Mouse (Mus musculus) cortical plate, adult 2 months (tissue): ENCODE measurements around the gene Casz1. TPM values are rescaled to one million over a fixed set of nuclear protein-coding genes. Genes with fewer than 3 reads are reported as not detected.

Source experiments
- H3K27ac ChIP-seq: fragments of 200-500 bp; 2 replicates; pipeline ENCODE4 v1.5.1; 2012; ENCODE audit warnings: low read length, control low read depth, inconsistent platforms; ENCODE audit not compliant: insufficient read depth
- H3K4me1 ChIP-seq: fragments of 200-500 bp; 2 replicates; pipeline ENCODE4 v1.6.1; 2011; ENCODE audit warnings: low read length; ENCODE audit not compliant: control insufficient read depth, insufficient read depth
- H3K4me3 ChIP-seq: fragments of 200-500 bp; 2 replicates; pipeline ENCODE4 v1.5.1; 2011; ENCODE audit warnings: mild to moderate bottlenecking, low read length, control low read depth; ENCODE audit not compliant: insufficient read depth
- CTCF ChIP-seq: fragments of 200-500 bp; IDR thresholded peaks from 2 replicates; pipeline ENCODE4 v1.5.1; 2011; ENCODE audit warnings: mild to moderate bottlenecking, control low read depth, low read length; ENCODE audit not compliant: insufficient read depth; ENCODE audit errors: extremely low read depth
- POLR2A ChIP-seq: fragments of 200-500 bp; IDR thresholded peaks from 2 replicates; pipeline ENCODE4 v1.6.1; 2011; ENCODE audit warnings: mild to moderate bottlenecking, low read length, control low read depth; ENCODE audit not compliant: insufficient read depth; ENCODE audit errors: extremely low read depth
- polyA plus RNA-seq: library from polyadenylated mRNA; depleted of rRNA; stranded (reverse); fragments of >200 nt; gene quantifications from 2 replicates; pipeline ENCODE4 v1.2.3, GENCODE M21; 2012

Gene Casz1
- polyA plus RNA-seq, 1 experiment = 0.69 TPM

DNA sequence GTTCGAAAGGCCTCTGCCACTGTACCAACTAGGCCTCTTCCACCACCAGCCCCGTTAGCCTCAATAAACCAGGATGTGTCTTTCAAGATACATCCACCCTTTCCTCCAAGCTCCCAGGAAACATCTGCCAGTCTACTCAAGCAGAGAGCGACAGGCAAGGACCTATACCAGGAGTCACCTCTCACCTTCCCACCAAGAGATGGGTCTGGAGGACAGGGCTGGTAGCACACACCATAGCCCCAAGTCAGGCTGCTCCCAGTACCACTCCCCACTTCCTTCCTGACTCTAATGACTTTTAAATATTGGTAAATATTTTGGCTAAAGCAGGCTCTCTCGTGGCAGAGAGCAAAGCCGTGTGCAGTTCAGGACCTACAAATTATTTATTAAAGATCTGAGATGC lies 77.6 kb downstream of the Casz1 start:
- TF ChIP-seq CTCF (no peak), POLR2A (no peak)
- no peaks in the 10 kb centered on the region for H3K4me1 ChIP-seq
- H3K4me3 ChIP-seq = no peak overlapping the region
- H3K27ac ChIP-seq = no peak overlapping the region

DNA sequence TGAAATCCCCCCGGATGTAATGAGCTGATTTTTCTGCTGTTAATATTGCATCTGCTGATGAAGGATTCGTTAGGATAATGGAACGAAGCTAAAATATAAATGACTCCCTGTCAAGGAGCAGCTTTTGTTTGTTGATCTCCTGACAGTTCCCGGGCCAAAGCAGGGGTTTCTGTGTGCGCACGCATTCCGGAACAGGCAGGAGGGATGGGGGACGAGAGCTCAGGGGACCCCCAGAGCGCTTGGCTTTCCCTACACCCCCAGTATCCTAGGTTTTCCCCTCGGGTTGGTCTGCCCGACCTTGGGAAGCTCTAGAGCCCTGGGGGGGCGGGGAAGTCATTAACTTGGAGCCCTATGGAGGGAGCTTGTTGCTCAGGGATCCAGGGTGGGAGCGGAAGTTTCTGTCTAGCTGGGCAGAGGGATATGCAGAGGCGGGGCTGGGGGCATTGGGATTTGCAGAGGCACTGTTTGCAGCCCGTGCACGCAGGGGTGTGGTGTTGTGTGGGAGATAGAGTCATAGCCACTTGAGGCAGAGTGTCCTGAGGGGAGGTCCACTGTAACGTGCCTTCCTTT lies 78.2 kb downstream of the Casz1 start:
- Histone ChIP-seq H3K4me1 (no peaks in the 10 kb centered on the region), H3K4me3 (no peak overlapping the region), H3K27ac (no peak overlapping the region)
- TF ChIP-seq CTCF (no peak), POLR2A (no peak)

DNA sequence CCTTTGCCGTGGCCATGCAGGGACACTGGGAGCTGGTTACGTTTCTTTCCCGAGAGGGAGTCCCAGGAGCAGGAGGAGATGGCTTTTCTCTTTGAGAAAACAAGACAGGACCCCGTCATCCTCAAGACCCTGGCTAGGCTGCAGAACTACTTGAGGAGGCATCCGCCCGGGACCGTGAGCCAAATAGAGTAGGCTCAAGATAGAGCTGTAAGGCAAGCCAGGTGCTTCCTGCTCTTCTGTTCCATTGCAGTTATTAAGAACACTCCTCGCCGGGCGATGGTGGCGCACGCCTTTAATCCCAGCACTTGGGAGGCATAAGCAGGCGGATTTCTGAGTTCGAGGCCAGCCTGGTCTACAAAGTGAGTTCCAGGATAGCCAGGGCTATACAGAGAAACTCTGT lies 80.4 kb downstream of the Casz1 start:
- Histone ChIP-seq H3K4me3 (no peak overlapping the region), H3K4me1 (no peaks in the 10 kb centered on the region), H3K27ac (no peak overlapping the region)
- no peak for TF ChIP-seq POLR2A
- TF ChIP-seq CTCF = no peak

DNA sequence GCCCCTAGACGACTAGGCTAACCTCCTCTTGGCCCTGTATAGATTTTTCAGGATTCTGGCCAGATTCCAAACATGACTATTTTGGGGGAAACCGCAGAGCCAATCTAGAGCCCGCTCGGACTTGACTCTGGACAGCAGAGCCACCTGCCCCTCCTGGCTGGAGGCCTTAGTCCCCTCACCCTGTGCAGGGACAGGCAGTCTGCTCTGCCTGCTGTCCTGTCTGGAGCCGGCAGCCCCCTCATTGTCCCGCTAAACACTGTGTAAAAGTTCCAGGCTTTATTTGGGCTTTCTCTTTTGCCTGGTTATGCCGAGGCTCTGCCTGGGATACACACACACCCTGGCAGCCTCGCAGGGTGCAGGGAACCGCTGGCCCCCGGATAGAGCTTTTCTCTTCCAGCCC lies 81.2 kb downstream of the Casz1 start:
- Histone ChIP-seq H3K27ac (no peak overlapping the region), H3K4me3 (no peak overlapping the region), H3K4me1 (no peaks in the 10 kb centered on the region)
- no peak for TF ChIP-seq CTCF
- no peak for TF ChIP-seq POLR2A

DNA sequence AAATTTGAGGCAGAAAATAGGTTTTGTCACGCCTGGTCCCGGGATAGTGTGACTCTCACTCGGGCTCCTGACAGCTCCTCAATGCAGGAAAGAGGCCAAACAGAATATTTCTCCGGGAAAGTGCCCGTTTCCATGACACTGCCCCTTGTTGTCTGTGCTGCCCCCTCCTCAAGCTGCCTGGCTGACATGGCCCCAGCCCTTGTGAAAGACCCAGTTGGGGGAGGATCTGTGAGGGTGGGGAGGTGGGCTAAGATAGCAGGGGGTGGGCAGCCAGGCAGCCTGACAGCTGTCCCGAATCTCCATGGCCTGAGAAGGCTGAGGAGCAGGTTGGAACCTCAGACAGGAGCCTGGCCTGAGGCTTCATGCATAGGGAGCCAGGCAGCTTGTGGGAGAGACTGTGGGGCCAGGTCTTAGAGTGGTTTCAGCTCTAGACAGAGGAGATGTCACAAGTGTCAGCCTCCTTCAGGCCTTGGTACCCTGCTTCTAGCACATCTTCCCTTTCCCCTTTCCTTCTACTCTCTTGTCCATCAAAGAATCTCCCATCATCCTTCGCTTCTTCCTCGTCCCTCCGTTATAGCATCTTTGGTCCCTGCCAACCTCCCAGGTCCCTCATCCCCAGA lies 81.8 kb downstream of the Casz1 start:
- H3K4me3 ChIP-seq = no peak overlapping the region
- H3K27ac ChIP-seq = no peak overlapping the region
- no peaks in the 10 kb centered on the region for H3K4me1 ChIP-seq
- TF ChIP-seq CTCF = no peak
- TF ChIP-seq POLR2A = no peak

DNA sequence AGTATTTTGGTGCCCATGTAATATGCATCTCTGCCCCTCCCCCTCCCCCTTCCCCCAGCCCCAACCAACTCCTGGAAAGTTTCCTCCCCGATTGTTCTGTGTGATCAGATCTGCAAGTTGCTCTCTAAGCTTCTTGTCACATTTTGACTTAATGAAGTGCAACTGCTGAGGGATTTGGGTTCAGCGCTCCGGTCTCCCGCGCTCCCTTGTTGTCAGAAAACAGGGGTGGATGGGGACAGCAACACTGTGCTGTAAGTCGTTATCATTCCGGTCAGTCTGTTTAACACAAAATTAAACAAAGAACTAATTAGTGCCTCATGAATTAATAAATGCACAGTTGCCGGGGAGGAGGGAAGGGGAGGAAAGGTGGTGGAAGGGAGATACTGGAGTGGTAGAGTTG lies 84.0 kb downstream of the Casz1 start:
- Histone ChIP-seq H3K4me3 (no peak overlapping the region), H3K4me1 (no peaks in the 10 kb centered on the region), H3K27ac (no peak overlapping the region)
- TF ChIP-seq CTCF (no peak), POLR2A (no peak)

DNA sequence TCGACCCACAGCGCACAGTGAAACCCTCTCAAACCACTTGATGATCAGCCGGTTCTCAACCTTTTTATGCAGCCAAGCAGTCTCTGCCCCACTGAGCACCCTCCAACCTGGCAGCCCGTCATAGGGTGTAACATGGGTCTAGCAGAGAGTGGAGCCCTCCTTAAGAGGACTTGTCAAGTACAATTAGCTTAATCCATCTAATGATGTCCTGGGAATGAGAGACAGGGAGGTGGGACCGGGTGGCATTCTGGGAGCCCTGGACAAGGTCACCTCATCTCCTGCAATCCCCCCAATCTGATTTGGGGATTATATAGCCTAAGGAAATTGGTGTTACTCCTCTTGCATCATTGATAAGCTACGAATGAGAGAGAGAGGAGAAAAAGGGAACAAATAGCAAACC lies 84.8 kb downstream of the Casz1 start:
- Histone ChIP-seq H3K4me1 (no peaks in the 10 kb centered on the region), H3K4me3 (no peak overlapping the region), H3K27ac (no peak overlapping the region)
- no peak for TF ChIP-seq POLR2A
- TF ChIP-seq CTCF = no peak

DNA sequence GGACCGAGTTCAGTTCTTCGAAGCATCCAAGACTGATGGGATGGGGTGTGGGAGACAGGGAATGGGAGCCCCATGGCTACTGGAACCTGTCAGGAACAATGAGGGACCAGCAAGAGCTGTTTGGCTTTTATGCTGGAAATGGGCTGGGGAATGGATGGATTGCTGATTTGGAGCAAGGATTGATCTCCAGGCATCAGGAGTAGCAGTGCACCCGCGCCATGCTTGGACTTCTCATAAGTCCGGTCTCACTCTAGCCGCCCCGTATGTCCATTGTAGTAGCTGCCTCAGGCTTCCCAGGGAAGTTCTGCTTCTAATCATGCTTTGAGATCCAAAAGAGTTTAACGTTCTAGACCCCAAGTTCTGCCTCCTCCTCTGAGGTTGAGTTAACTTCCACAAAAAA lies 86.2 kb downstream of the Casz1 start:
- H3K4me3 ChIP-seq = no peak overlapping the region
- TF ChIP-seq POLR2A (no peak), CTCF (no peak)
- H3K27ac ChIP-seq = no peak overlapping the region
- no peaks in the 10 kb centered on the region for H3K4me1 ChIP-seq

DNA sequence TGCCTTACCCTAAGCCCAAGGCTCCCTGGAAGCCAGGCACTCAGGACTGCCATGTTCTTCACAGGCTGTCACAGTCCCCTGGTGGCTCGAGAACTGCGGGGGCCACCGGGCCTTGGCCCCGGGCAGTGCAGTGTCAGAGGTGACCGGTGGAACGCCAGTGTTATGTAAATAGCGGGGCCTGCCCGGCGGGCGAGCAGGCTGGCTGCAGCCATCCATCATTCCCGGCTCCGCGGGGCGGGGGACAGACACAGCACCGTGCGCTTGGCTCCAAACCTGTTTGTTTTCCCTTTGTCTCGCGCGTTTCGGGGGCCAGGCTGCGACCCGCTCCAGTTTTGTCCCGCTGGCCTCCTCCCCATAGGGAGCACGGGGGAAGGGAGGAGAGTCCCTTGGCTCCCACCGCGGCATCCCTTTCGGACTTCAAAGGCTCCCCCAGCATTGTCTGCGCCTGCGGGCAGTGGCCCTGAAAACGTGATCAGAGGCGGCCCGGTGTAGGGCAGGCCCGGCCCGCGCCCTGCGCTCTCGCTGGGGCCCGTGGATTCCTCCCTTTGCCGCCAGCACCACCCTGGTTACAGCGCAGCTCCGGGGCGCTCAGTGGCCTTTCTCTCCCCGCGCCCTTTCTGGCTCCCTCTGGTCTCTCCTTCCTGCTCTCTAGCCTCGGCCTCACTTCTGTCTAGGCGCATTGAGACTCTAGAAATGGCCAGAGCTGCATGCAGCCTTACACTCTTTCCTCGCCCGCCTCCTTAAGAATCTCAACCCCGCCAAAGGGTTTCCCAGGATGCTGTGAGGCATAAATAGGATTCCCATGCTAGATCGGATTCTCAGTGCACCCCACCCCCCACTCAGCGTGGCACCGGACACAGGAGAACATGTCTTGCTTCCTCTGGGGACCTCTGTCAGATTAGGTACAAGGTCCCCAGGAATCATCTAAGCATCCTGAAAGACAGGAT lies 86.9 kb downstream of the Casz1 start:
- no peak for TF ChIP-seq CTCF
- TF ChIP-seq POLR2A = no peak
- Histone ChIP-seq H3K27ac (no peak overlapping the region), H3K4me3 (no peak overlapping the region), H3K4me1 (no peaks in the 10 kb centered on the region)
